ENCODE assay signal across 13 mouse cellular contexts in genomic region chr4:149460475-149460874, GRCm38 (mm10). TPM values are rescaled to one million over a fixed set of nuclear protein-coding genes. Genes with fewer than 3 reads are reported as not detected.
"Had no signal": no experiment of that assay in that cellular context is flagged by ENCODE, and none has a peak within 500 bp of the region (broad histone marks: within the 10 kb centered on the region; RNA-seq: fewer than 3 reads in every experiment).

No protein-coding gene starts in this region.

RNA-seq across cellular contexts. Expression of gene Rbp7, which starts 5.7 kb away (rescaled TPM):
- total RNA-seq: layer of hippocampus, adult 8-10 months; layer of hippocampus, postnatal 14 days; left cerebral cortex, adult 18-20 months; left cerebral cortex, postnatal 14 days; megakaryocyte, adult 5-6 weeks; monocyte, adult 5-6 weeks; neutrophil, adult 5-6 weeks had no signal
- polyA plus RNA-seq: limb, embryonic 10.5 days; liver, embryonic 12.5 days; midbrain, embryonic 10.5 days; neural tube, embryonic 12.5 days had no signal

RNA-seq across cellular contexts. Expression of gene Tmem274, which starts 16.7 kb away (rescaled TPM):
- total RNA-seq: layer of hippocampus, adult 8-10 months; layer of hippocampus, postnatal 14 days; left cerebral cortex, adult 18-20 months; left cerebral cortex, postnatal 14 days; megakaryocyte, adult 5-6 weeks; monocyte, adult 5-6 weeks; neutrophil, adult 5-6 weeks had no signal
- polyA plus RNA-seq: limb, embryonic 14.5 days; midbrain, embryonic 14.5 days had no signal
